Mouse (Mus musculus) lung, postnatal 14 days (tissue): ENCODE data around the gene Scn2b.

Source experiments
- DNase-seq: peaks from one replicate; pipeline ENCODE4 v3.0.0; 2021

The Scn2b gene

GRCm38 (mm10) chr9:45117741-45118431 is at the start of gene Scn2b:
TSS of gene Scn2b (plus strand) at chr9:45117782.
- no peak for DNase-seq

DNA sequence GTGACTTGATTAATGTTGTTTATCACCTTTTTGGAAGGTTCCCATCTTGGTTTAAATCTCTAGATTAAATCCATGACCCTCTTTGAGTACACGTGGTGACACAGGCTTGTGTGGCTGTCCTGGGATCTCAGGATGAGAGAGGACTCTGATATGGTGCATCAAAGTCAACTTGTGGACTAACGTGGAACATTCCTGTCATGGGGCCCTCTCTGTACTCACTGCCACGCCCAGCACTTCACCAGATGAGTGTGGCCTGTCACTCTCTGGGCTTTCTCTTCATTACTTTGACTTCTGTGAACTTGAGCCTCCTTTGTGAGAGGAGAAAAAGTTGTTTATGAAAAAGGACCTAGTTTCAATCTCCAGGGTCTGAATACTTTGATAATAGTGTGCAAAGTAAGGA is 45.8 kb upstream of the Scn2b start:
- DNase-seq: no peak

DNA sequence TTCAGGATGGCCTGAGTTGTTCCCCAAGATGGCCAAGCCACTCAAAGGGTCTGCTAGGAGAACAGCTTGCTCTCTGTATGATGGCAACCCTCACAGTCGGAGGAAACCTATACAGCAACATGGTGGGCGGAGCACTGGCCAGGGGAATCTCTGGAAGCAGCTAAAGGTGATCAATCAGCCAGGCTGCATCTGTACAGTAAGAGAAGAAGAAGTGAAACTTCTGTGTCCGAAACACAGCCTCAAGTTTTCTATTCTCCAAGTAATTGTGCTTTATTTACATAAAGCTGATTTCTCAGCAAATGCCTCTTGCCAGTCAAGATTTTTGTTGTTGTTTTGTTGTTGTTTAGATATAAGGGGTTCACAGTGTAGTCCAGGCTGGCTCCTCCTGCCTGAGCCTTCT is 39.7 kb upstream of the Scn2b start:
- no peak for DNase-seq

DNA sequence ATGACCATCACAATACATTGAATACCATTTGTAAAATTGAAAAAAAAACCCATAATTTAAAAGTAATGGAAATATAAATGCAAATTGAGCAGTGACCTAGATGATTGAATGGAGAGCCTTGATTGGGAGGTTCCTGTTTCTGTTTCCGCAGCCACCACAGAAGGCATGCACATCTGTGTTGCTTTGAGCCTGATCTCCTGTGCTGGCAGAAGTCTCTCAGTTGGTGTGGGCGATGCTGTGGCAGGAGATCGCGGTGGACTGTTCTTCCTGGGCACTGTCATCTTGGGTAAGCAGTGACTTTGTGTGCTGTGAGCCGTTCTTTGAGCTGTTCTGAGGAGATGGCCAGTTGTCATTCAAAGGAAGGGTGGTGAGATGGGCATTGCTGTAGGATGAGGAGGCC is 38.6 kb upstream of the Scn2b start, which contains the start of gene Jaml:
Jaml (plus strand) TSS at position 173 of the 400 bp plus-strand sequence.
- DNase-seq: no peak

DNA sequence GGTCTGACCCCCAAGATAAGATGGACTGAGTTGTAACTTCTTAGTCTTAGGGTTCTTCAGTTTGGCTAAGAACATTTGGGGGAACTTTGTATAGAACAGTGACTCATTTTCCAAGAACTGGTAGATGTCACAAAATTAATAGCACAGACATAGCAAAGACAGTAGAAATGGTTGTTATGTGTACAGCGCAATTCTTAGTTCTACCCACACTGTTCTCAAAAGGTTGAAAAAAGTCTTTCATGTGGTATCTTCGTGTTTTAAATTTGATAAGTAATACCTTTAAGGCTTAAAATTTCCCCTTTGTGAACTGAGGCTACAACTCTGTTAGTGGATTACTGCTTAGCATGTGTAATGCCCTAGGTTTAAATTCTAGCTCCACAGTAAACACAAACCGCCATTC is 34.5 kb upstream of the Scn2b start:
- DNase-seq: no peak

GRCm38 (mm10) chr9:45084556-45084955 is 33.0 kb upstream of the Scn2b start:
- DNase-seq: no peak

DNA sequence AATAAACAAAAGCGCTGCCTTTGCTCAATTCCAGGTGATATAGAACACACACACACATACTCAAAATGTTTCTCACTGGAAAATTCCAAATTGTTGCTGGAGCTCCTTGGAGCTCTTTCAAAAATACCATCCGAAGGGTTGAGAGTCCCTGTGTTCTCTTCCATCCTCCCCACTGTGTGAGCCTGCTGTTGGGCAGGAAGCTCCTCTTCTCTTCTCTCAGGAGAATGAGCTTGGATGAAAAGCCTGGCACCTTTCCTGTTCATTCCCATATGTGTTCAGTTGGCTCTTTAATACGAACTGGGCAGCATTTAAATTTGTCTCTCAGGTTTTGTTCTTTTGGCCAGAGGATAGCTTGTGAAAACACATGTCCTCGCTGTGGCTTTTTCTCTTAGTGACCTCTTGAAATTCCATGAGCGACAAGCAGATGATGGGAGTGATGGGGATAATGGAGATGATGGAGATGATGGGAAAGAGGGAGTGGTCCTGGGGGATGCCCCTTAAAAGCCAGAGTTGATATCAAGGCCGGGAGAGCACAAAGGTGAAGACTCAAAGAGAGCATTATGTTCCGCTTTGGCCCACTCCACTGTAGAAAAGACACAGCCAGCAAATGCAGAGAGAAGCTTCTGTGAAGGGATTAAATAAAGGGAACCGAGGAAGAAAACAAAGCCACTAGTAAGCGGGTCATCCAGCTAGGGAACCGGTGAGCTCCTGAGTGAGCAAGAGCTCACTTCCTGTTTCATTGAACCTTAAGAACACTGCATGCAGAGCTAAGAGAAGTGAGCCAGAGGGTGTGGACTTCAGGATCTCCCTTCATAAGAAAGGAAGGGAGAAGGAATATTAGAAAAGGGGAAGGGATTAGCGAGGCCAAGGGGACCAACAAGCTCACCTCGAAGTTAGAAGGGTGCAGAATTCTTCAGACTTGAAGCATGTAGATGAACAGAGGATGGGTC is 31.6 kb upstream of the Scn2b start:
- no peak for DNase-seq

DNA sequence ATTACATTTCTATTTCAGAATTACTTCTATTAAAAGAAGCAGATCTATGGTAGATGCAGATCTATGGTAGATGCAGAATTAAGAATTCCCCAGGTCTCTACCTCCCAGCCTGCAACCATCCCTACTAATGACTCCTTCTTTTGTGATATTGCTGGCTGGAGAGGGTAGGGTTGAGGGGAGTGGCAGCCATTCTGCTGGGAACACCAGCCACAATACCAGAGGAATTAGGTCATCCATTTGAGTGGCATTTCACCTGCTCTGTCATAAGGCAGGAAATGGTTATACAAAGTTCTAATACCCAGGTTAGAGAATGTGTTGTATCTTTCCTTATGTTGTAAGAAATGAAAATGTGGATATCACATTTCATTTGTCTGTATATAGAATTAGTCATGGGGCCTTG is 29.5 kb upstream of the Scn2b start:
- no peak for DNase-seq

DNA sequence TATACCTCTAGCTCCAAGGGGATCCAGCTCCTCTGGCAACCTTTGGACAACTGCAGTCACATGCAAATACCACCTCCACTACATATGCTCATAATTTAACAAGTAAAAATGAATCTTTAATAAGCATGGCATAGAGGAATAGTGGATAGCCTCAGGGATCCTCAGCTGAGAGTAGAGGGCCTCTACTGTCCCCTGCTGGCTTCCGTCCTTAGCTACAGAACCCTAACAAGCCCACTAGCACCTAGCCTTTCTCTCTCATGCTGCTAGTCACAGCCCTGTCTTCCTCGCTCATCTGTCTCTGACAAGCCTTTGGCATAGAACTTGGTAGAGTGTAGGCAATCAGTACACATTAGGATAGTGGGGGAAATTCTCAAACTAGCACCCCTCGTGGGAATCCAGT is 26.8 kb upstream of the Scn2b start:
- no peak for DNase-seq

- DNase-seq: peak; percentile 19
Observed at GRCm38 (mm10) chr9:45092641-45093040, 24.9 kb upstream of the Scn2b start.

- DNase-seq: peak; percentile 37
Observed at GRCm38 (mm10) chr9:45095149-45095937, 22.2 kb upstream of the Scn2b start.

DNA sequence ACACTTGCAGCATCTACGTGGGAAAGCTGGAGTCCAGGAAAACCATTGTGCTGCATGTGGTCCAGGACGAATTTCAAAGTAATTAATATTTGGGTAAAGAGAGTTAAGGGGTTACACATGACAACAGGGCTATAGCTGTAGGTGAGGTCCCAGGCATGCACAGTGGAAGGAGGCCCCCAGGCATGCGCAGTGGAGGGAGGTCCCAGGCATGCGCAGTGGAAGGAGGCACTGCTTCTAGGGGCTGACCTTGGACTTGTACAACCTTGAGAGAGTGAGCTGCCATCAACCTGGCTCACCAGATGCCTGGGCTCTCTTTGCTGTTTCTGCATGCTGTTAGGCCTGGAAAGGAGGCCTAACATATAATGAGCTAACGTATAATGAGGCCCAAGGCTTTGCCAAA is 19.7 kb upstream of the Scn2b start:
- no peak for DNase-seq

DNA sequence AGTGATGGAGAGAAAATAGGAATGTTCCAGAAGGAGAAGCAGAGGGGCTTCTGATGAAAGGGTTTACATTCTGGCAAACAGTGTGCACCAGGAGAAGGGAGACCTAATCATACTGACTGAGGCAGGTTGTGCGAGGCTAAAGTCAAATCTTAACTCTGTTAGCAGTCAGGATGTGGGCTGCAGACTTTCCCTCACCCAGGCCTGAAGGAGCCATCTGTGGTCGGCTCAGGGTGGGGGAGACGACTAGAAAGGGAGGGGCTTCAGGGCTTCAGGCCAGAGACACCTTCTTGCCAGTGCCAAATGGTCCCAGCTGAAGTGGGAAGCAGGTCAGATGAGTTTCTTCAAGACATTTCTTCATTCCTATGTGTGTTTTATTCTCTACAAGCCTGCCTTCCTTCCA is 19.2 kb upstream of the Scn2b start:
- no peak for DNase-seq

- no peak for DNase-seq
Observed at GRCm38 (mm10) chr9:45102528-45102927, 15.1 kb upstream of the Scn2b start.

DNA sequence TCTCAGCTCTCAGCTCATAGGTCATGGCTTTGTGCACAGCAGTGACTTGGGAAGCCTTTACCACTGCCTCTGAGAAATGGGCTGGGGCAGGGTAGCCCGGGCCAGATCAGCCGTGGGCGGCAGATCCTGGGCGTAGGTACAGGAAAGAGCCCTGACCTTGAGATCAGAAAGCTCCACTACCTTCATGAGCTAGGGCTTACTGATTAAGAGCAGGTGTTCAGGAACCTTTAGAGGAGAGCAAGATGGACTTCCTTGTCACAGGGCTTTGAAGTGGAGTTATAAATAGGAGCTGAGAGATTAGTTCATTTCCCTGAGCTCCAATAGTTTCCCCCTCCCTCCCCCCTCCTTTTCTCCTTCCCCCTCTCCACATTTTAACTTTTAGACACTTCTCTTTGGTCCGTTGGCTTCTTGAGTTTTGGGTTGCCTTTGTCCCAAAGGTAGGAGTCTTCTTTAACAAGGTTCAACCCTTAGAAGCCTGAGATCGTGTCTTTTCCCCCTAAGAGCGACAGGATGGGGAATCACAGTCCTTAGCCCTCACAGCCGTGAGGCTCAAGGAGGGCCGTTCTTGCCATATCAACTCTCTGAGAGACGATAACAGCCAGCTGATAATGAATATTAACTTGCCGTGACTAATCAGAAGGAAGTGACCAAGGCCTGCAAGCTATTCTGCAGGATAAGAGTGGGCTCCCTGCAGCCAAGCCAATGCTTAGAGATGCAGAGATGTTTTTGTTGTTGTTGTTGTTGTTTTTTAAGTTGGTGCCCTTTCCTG is 14.2 kb upstream of the Scn2b start:
- no peak for DNase-seq

GRCm38 (mm10) chr9:45105596-45106374 is 11.8 kb upstream of the Scn2b start:
- DNase-seq: no peak

DNA sequence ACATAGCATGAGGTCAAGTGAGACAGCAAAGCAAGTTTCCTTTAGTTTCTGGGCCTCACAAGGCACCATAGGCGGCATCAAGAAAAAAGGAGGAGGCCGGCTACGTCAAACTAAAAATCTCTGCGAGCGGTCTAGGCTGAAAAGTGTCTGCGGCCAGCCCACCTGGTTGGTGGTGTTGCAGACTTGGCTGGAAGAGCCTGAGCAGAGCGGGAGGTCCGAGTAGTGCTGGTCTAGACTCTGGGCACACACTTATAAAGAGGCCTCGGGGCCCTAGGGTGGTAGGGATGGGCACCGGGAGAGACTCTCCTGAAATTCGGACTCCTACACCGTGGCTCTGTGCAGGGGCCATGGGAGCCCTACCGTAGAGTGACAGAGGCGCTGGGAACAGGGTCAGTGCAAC is 1.9 kb upstream of the Scn2b start:
- DNase-seq: no peak

- DNase-seq: no peak
Observed at GRCm38 (mm10) chr9:45116819-45117218, 763 bp upstream of the Scn2b start.

DNA sequence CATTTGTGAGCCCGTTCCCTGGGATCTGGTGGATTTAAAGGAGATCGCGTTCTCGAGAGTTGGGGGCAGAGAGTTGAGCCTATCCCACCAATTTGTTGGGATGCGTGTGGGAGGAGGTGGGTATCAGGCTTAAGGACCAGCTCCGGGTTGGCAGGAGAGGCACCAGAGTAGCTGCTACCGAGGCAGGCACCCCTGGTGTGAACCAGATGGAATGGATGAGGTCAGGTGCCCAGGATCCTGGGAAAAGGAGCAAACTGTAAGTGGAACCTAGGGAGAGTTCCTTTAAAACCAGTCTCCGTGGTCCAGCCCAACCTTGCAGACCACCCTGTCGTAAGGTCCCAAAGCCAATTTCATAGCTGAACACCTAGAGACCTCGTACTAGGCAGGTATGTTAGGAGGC is 970 bp downstream of the Scn2b start:
- no peak for DNase-seq

DNA sequence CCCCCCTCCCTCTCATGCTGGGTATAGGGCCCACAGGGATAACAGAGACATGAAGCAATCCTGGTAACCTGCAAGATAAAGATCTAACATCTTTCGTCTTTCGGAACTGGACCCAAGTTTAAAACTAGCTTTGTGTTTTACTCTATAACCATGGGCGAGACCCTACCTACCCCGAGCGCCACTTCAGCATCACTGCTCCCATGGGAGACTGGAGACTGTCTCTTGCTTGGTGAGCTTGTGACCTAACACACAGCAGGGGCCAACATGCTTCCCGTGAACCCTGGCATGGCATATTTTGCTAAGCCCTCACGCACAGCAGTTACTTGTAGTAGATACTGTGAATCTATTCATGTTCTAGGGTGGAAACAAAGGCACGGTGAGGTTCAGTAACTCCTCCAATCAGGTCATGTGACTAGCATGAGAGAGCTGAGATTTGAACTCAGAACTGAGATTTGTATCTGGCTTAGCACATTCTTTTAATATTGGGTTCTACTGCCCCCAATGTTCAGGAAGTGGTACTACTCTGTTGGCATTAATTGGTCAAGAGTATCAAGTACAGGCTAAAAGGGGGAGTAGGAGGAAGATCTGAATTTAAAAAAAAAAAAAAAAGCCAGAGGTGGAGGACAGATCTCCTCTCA is 1.9 kb downstream of the Scn2b start:
- no peak for DNase-seq

DNA sequence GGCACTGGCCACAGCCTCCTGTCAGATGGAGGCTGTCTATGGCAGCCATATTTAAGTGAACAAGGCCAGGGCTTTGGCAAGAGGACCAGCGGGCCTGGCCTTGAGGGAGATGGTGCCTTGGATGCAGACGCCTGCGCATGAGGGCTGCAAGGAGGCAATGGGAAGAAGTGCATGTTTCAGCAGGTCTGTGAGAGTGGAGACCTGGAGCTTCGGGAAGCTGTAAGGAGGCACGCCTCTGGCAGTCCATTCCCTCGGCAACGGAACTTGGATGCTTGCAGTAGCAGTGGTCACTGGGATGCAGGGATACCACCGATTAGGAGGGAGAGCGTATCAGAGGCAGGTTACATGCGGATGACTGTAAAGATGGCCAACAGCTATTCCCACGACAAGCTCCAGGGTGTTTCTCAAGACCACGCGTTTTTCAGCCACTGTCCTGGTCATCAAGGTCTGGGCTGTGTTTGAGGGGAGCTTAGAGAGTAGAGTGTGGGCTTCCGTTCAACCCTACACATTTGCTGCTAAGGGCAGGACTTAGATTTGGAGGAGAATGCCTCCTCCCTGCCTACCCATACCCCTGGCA is 2.5 kb downstream of the Scn2b start:
- DNase-seq: no peak
